Mouse (Mus musculus) gastrocnemius, postnatal 4 days (tissue): ENCODE data around the gene 2310061N02Rik. TPM values are rescaled to one million over a fixed set of nuclear protein-coding genes. Genes with fewer than 3 reads are reported as not detected.
"Not testable (repeated sequence)": the region's sequence is repeated elsewhere in the genome, so short reads cannot be mapped to it uniquely, and the experiment has no call there.

Experiments used
- DNase-seq, 2 experiments: peaks; one replicate each; pipeline ENCODE4 v3.0.0; 2021 to 2022; ENCODE audit warnings: low spot score in 2 of 2, mixed read lengths in 2 of 2
- long read RNA-seq, 2 experiments: library from polyadenylated mRNA; stranded (forward); transcript quantifications; one replicate each; pipeline ENCODE4 v2.0.0; 2021
- total RNA-seq, 2 experiments: library from RNA; stranded (reverse); gene quantifications; 2 replicates each; pipeline ENCODE4 v1.2.3; 2021

The 2310061N02Rik gene
- total RNA-seq = not detected
- long read RNA-seq, experiment 1, partial matches to known transcripts = 0 of 1 reads
- long read RNA-seq, experiment 1, other reads (novel, unspliced or antisense) = 0 of 1 reads
- long read RNA-seq, experiment 2 = 0 reads

GRCm38 (mm10) chr16:88707496-88708012 lies at the start of gene 2310061N02Rik:
Gene 2310061N02Rik (minus strand): TSS chr16:88707962.
- peak in 1 of 2 experiments; percentile 11 for DNase-seq

GRCm38 (mm10) chr16:88751535-88751934 lies 43.8 kb upstream of the 2310061N02Rik start, which contains the start of gene Krtap13:
Gene Krtap13 (minus strand): TSS chr16:88751635.
- not testable (repeated sequence) for DNase-seq

GRCm38 (mm10) chr16:88747943-88748342 lies 40.2 kb upstream of the 2310061N02Rik start:
- DNase-seq = no peak

GRCm38 (mm10) chr16:88744750-88745340 lies 37.1 kb upstream of the 2310061N02Rik start:
- no peak for DNase-seq

GRCm38 (mm10) chr16:88735391-88735790 lies 27.6 kb upstream of the 2310061N02Rik start:
- DNase-seq = peak in 1 of 2 experiments; percentile 18

GRCm38 (mm10) chr16:88728812-88729275 lies 21.1 kb upstream of the 2310061N02Rik start, which contains the start of gene Krtap13-1:
Gene Krtap13-1 (plus strand): TSS chr16:88728862.
- peak in 1 of 2 experiments; percentile 8 for DNase-seq

- DNase-seq = no peak
Observed at GRCm38 (mm10) chr16:88720031-88720430, 12.3 kb upstream of the 2310061N02Rik start.

GRCm38 (mm10) chr16:88716549-88716948 lies 8.8 kb upstream of the 2310061N02Rik start:
- DNase-seq = no peak

- no peak for DNase-seq
Observed at GRCm38 (mm10) chr16:88711245-88711644, 3.5 kb upstream of the 2310061N02Rik start.

GRCm38 (mm10) chr16:88710757-88711156 lies 3.0 kb upstream of the 2310061N02Rik start:
- no peak for DNase-seq

GRCm38 (mm10) chr16:88701072-88701864 lies 6.5 kb downstream of the 2310061N02Rik start:
- DNase-seq = no peak

- DNase-seq = no peak
Observed at GRCm38 (mm10) chr16:88696256-88696655, 11.5 kb downstream of the 2310061N02Rik start.

- DNase-seq = no peak
Observed at GRCm38 (mm10) chr16:88681282-88681681, 26.5 kb downstream of the 2310061N02Rik start.

GRCm38 (mm10) chr16:88679099-88679498 lies 28.7 kb downstream of the 2310061N02Rik start:
- no peak for DNase-seq

GRCm38 (mm10) chr16:88671571-88671970 lies 36.2 kb downstream of the 2310061N02Rik start, which contains the start of gene Krtap27-1:
Gene Krtap27-1 (minus strand): TSS chr16:88671671.
- DNase-seq = no peak

- no peak for DNase-seq
Observed at GRCm38 (mm10) chr16:88657426-88657825, 50.3 kb downstream of the 2310061N02Rik start.

Other genes with a start within 250 kb of the 2310061N02Rik start
- not detected for gene Cldn17, start 201.0 kb downstream of the 2310061N02Rik start, total RNA-seq
- not detected for gene Cldn8, start 144.8 kb downstream of the 2310061N02Rik start, total RNA-seq
- not detected for gene Krtap24-1, start 95.7 kb downstream of the 2310061N02Rik start, total RNA-seq
- gene 2310079G19Rik, start 80.3 kb downstream of the 2310061N02Rik start, total RNA-seq = not detected
- gene Krtap26-1, start 60.2 kb downstream of the 2310061N02Rik start, total RNA-seq = not detected
- gene Krtap27-1, start 36.3 kb downstream of the 2310061N02Rik start, total RNA-seq = not detected
- not detected for gene Krtap13-1, start 20.9 kb upstream of the 2310061N02Rik start, total RNA-seq
- gene Krtap13, start 43.7 kb upstream of the 2310061N02Rik start, total RNA-seq = not detected
- gene 2310034C09Rik, start 50.9 kb upstream of the 2310061N02Rik start, total RNA-seq = not detected
- gene 2310057N15Rik, start 66.2 kb upstream of the 2310061N02Rik start, total RNA-seq = not detected
- not detected for gene Gm5965, start 69.9 kb upstream of the 2310061N02Rik start, total RNA-seq
- not detected for gene Gm20741, start 104.3 kb upstream of the 2310061N02Rik start, total RNA-seq
- gene Krtap15, start 112.3 kb upstream of the 2310061N02Rik start, total RNA-seq = not detected
- not detected for gene Krtap14, start 118.2 kb upstream of the 2310061N02Rik start, total RNA-seq
- gene Krtap19-1, start 161.4 kb upstream of the 2310061N02Rik start, total RNA-seq = not detected
- not detected for gene Krtap19-2, start 166.3 kb upstream of the 2310061N02Rik start, total RNA-seq
- gene Krtap19-3, start 170.1 kb upstream of the 2310061N02Rik start, total RNA-seq = not detected
- not detected for gene Krtap19-4, start 177.1 kb upstream of the 2310061N02Rik start, total RNA-seq
- not detected for gene Krtap19-5, start 188.5 kb upstream of the 2310061N02Rik start, total RNA-seq
- gene Krtap19-9b, start 224.3 kb upstream of the 2310061N02Rik start, total RNA-seq = not detected